Mouse (Mus musculus) frontal cortex, postnatal 14 days (tissue): Measurements from ENCODE around the gene Olfr502.
"Not testable (repeated sequence)": the region's sequence is repeated elsewhere in the genome, so short reads cannot be mapped to it uniquely, and the experiment has no call there.

Experiments
- DNase-seq, 2 experiments: peaks; one replicate each; pipeline ENCODE4 v3.0.0; 2022; ENCODE audit warnings: low spot score in 2 of 2

Gene Olfr502

GRCm38 (mm10) chr7:108524965-108525364, at the start of gene Olfr502:
Gene Olfr502 (minus strand): TSS chr7:108525065.
- DNase-seq = no peak

- DNase-seq = no peak
These were observed 40.8 kb upstream of the Olfr502 start, which contains the start of gene Olfr504 for GRCm38 (mm10) chr7:108565693-108566092. Gene Olfr504 (minus strand): TSS chr7:108565793.

GRCm38 (mm10) chr7:108544227-108544626, 19.4 kb upstream of the Olfr502 start, which contains the start of gene Olfr503:
Gene Olfr503 (plus strand): TSS chr7:108544527.
- not testable (repeated sequence) for DNase-seq

GRCm38 (mm10) chr7:108542416-108542815, 17.6 kb upstream of the Olfr502 start:
- no peak for DNase-seq
